Mouse (Mus musculus) stomach, embryonic 14.5 days (tissue): ENCODE results near the gene Pdgfra. TPM values are rescaled to one million over a fixed set of nuclear protein-coding genes. Genes with fewer than 3 reads are reported as not detected.

Experiments used
- ATAC-seq: fragments of 200-750 bp; cut with Nextera tagmentation; 2 replicates; pipeline ENCODE4 v1.8.0; 2017; ENCODE audit warnings: low read depth, moderate TSS enrichment; ENCODE audit not compliant: insufficient number of reproducible peaks, insufficient read depth, low FRiP score
- H3K27ac ChIP-seq: fragments of 300-500 bp; sonication (generic); 2 replicates; pipeline ENCODE4 v1.5.1; 2014; ENCODE audit warnings: mild to moderate bottlenecking, low read length, moderate library complexity, mixed read lengths
- H3K27me3 ChIP-seq: fragments of 300-500 bp; sonication (generic); 2 replicates; pipeline ENCODE4 v1.6.1; 2014; ENCODE audit warnings: low read length, control low read depth, mixed read lengths; ENCODE audit not compliant: control insufficient read depth, insufficient read depth
- H3K36me3 ChIP-seq: fragments of 300-500 bp; sonication (generic); 2 replicates; pipeline ENCODE4 v1.6.1; 2014; ENCODE audit warnings: mild to moderate bottlenecking, control low read depth, low read length, moderate library complexity, mixed read lengths; ENCODE audit not compliant: control insufficient read depth, insufficient read depth
- H3K4me1 ChIP-seq: fragments of 300-500 bp; sonication (generic); 2 replicates; pipeline ENCODE4 v1.6.1; 2014; ENCODE audit warnings: low read length, control low read depth, mixed read lengths; ENCODE audit not compliant: control insufficient read depth, insufficient read depth
- H3K4me2 ChIP-seq: fragments of 300-500 bp; sonication (generic); replicated peaks from 2 replicates; pipeline ENCODE4 v1.6.1; 2014; ENCODE audit warnings: low read depth, low read length, control low read depth
- H3K4me3 ChIP-seq: fragments of 300-500 bp; sonication (generic); 2 replicates; pipeline ENCODE4 v1.5.1; 2014; ENCODE audit warnings: low read depth, low read length, control low read depth
- H3K9ac ChIP-seq: fragments of 300-500 bp; sonication (generic); replicated peaks from 2 replicates; pipeline ENCODE4 v1.6.1; 2014; ENCODE audit warnings: low read depth, mild to moderate bottlenecking, control low read depth, low read length, moderate library complexity, mixed read lengths
- H3K9me3 ChIP-seq: fragments of 300-500 bp; sonication (generic); 2 replicates; pipeline ENCODE4 v1.6.1; 2016; ENCODE audit warnings: low read depth, low read length, control low read depth; ENCODE audit not compliant: control insufficient read depth
- WGBS: fragments of 180-500 bp; shearing (Covaris S2); extraction: QIAGEN DNeasy Blood & Tissue Kit; methylation state at CpG from one replicate; pipeline ENCODE4 v1.1.7; 2014; 5-methylcytosine and 5-hydroxymethylcytosine counted together
- polyA plus RNA-seq: library from polyadenylated mRNA; unstranded; fragments of >200 nt; fragmentation: Nextera tagmentation; extraction: Ambion mirVana; gene quantifications from 2 replicates; pipeline ENCODE4 v1.2.1, GENCODE M21; 2014

Gene Pdgfra
- polyA plus RNA-seq, 1 experiment from 2014 or later, result 56.3 TPM

GRCm38 (mm10) chr5:75199698-75200365 is 47.7 kb downstream of the Pdgfra start:
- no peak overlapping the region for H3K9ac ChIP-seq
- WGBS, result 67% methylated on average over 9 of the region's 9 CpGs
- no peaks in the 10 kb centered on the region for H3K27me3 ChIP-seq
- no peak for ATAC-seq
- H3K27ac ChIP-seq, result no peak overlapping the region
- no peak overlapping the region for H3K4me2 ChIP-seq
- H3K4me3 ChIP-seq, result no peak overlapping the region
- H3K9me3 ChIP-seq, result no peaks in the 10 kb centered on the region
- H3K36me3 ChIP-seq, result peaks cover 31% of the 10 kb centered on the region
- no peaks in the 10 kb centered on the region for H3K4me1 ChIP-seq

- no peak overlapping the region for H3K9ac ChIP-seq
- H3K36me3 ChIP-seq, result peaks cover 26% of the 10 kb centered on the region
- ATAC-seq, result no peak
- no peak overlapping the region for H3K4me2 ChIP-seq
- no peaks in the 10 kb centered on the region for H3K27me3 ChIP-seq
- no peaks in the 10 kb centered on the region for H3K4me1 ChIP-seq
- no peak overlapping the region for H3K4me3 ChIP-seq
- no peak overlapping the region for H3K27ac ChIP-seq
- 89% methylated on average over 10 of the region's 10 CpGs for WGBS
- no peaks in the 10 kb centered on the region for H3K9me3 ChIP-seq
These were observed 48.3 kb downstream of the Pdgfra start for GRCm38 (mm10) chr5:75200366-75200724.

DNA sequence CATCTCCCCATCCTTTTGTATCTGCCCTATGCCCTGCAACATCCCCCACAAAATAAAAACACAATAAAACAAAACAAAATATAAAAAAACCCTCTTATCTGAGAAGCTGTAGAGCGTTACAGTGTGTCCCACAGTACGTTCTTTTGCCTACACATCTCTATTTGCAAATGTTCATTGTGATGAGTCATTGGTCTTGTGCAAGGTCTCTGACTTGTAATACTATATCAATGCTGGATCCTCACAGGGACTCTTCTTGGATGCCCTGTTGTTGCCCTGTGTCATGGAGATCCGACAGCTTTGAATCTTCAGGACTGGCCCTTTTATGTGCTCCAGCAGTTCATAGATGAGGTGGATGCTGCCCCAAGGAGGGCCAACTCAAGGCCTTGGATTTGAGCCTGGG is 55.8 kb downstream of the Pdgfra start:
- H3K27ac ChIP-seq, result no peak overlapping the region
- H3K4me2 ChIP-seq, result no peak overlapping the region
- H3K4me3 ChIP-seq, result no peak overlapping the region
- H3K27me3 ChIP-seq, result no peaks in the 10 kb centered on the region
- no peak for ATAC-seq
- H3K36me3 ChIP-seq, result no peaks in the 10 kb centered on the region
- WGBS, result 83% methylated on average over 3 of the region's 3 CpGs
- H3K9ac ChIP-seq, result no peak overlapping the region
- H3K9me3 ChIP-seq, result no peaks in the 10 kb centered on the region
- H3K4me1 ChIP-seq, result no peaks in the 10 kb centered on the region

DNA sequence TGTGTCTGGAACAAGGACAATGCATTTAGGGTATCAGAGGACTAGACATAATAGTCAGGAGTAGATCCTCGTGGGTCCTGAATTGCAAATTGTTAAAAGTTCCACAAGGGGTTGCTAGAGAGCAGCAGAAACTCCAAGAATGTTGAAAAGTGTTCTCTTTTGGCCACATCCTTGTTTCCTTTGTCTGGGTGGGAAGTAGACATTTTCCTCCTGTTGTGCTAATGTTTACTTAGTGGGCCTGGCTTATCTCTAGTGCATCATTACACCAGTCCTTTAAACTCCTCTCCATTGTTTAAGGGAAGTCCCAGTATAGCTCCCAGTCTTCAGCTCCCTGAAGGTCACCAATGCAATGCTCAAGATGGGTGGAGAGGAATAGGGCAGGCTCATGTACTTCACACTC is 57.9 kb downstream of the Pdgfra start:
- Histone ChIP-seq H3K9me3 (no peaks in the 10 kb centered on the region), H3K4me1 (no peaks in the 10 kb centered on the region), H3K4me3 (no peak overlapping the region), H3K36me3 (no peaks in the 10 kb centered on the region), H3K9ac (no peak overlapping the region), H3K4me2 (no peak overlapping the region), H3K27me3 (no peaks in the 10 kb centered on the region), H3K27ac (no peak overlapping the region)
- ATAC-seq, result peak; percentile 33; the same call in 1 of the 2 replicates
- 18% methylated on average over 1 of the region's 1 CpGs for WGBS

GRCm38 (mm10) chr5:75214520-75214919 is 62.4 kb downstream of the Pdgfra start:
- H3K4me1 ChIP-seq, result no peaks in the 10 kb centered on the region
- no peaks in the 10 kb centered on the region for H3K9me3 ChIP-seq
- H3K36me3 ChIP-seq, result no peaks in the 10 kb centered on the region
- H3K4me3 ChIP-seq, result no peak overlapping the region
- H3K27me3 ChIP-seq, result no peaks in the 10 kb centered on the region
- H3K27ac ChIP-seq, result no peak overlapping the region
- no peak overlapping the region for H3K9ac ChIP-seq
- 54% methylated on average over 6 of the region's 6 CpGs for WGBS
- no peak overlapping the region for H3K4me2 ChIP-seq
- ATAC-seq, result no peak

- H3K27me3 ChIP-seq, result no peaks in the 10 kb centered on the region
- H3K4me1 ChIP-seq, result no peaks in the 10 kb centered on the region
- H3K9ac ChIP-seq, result no peak overlapping the region
- no peaks in the 10 kb centered on the region for H3K36me3 ChIP-seq
- H3K4me2 ChIP-seq, result no peak overlapping the region
- H3K4me3 ChIP-seq, result no peak overlapping the region
- ATAC-seq, result no peak
- no peak overlapping the region for H3K27ac ChIP-seq
- 81% methylated on average over 7 of the region's 7 CpGs for WGBS
- H3K9me3 ChIP-seq, result no peaks in the 10 kb centered on the region
These were observed 62.8 kb downstream of the Pdgfra start for GRCm38 (mm10) chr5:75214929-75215328.

DNA sequence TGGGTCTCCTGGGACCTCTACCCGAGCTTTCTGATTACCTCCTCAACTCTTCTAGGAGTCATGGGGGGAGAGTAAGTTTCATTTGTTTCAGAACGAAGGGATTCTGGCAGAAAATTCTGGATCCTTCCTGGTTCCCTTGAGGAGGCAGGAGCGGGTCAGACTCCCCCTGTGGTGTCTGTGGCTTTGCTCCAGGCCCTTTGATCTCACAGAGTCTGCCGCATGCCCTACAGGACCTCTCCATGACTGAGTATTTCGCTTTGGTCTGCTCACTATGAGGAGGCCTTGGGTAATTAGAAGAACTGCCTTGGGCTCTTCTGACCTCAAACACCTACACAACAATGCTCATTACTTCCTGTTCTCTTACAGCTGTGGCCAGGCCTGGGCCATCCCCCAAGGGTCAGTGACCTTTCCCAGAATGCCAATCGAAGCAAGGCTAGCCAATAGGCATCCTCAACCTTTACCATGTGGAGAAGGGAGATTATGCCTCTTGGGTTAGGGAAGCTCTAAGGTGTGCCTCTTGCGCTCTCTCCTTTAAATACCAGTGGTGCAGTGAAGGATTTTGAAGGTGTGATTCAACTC is 63.7 kb downstream of the Pdgfra start:
- 80% methylated on average over 7 of the region's 7 CpGs for WGBS
- ATAC-seq, result no peak
- no peak overlapping the region for H3K27ac ChIP-seq
- H3K4me1 ChIP-seq, result no peaks in the 10 kb centered on the region
- no peaks in the 10 kb centered on the region for H3K27me3 ChIP-seq
- no peak overlapping the region for H3K4me3 ChIP-seq
- no peaks in the 10 kb centered on the region for H3K36me3 ChIP-seq
- H3K4me2 ChIP-seq, result no peak overlapping the region
- H3K9me3 ChIP-seq, result no peaks in the 10 kb centered on the region
- H3K9ac ChIP-seq, result no peak overlapping the region

- ATAC-seq, result no peak
- Histone ChIP-seq H3K4me3 (no peak overlapping the region), H3K9ac (no peak overlapping the region), H3K27me3 (no peaks in the 10 kb centered on the region), H3K9me3 (no peaks in the 10 kb centered on the region), H3K36me3 (no peaks in the 10 kb centered on the region), H3K4me1 (no peaks in the 10 kb centered on the region), H3K4me2 (no peak overlapping the region), H3K27ac (no peak overlapping the region)
- WGBS, result 76% methylated on average over 10 of the region's 10 CpGs
These were observed 69.5 kb downstream of the Pdgfra start for GRCm38 (mm10) chr5:75221610-75222009.
